Mouse (Mus musculus): Measurements from ENCODE around the gene 2210010C04Rik.
A peak's percentile ranks its signal among the peaks of the same experiment; 100 is the strongest.

Gene 2210010C04Rik

GRCm38 (mm10) chr6:41035409-41035808 lies at the start of gene 2210010C04Rik:
2210010C04Rik (minus strand) TSS chr6:41035509.
- DNase-seq: no peak

- DNase-seq: no peak
These were observed 44.8 kb upstream of the 2210010C04Rik start for GRCm38 (mm10) chr6:41080121-41080520.

GRCm38 (mm10) chr6:41078539-41079303 lies 43.4 kb upstream of the 2210010C04Rik start:
- DNase-seq: no peak

- no peak for DNase-seq
These were observed 40.4 kb upstream of the 2210010C04Rik start for GRCm38 (mm10) chr6:41075753-41076152.

GRCm38 (mm10) chr6:41063332-41063731 lies 28.0 kb upstream of the 2210010C04Rik start:
- DNase-seq: no peak

GRCm38 (mm10) chr6:41062746-41063145 lies 27.4 kb upstream of the 2210010C04Rik start:
- no peak for DNase-seq

- DNase-seq: no peak
These were observed 26.8 kb upstream of the 2210010C04Rik start for GRCm38 (mm10) chr6:41062081-41062480.

- DNase-seq: no peak
These were observed 25.8 kb upstream of the 2210010C04Rik start for GRCm38 (mm10) chr6:41061085-41061484.

GRCm38 (mm10) chr6:41057653-41058052 lies 22.3 kb upstream of the 2210010C04Rik start:
- DNase-seq: no peak

GRCm38 (mm10) chr6:41055581-41055980 lies 20.3 kb upstream of the 2210010C04Rik start:
- no peak for DNase-seq

GRCm38 (mm10) chr6:41054379-41054778 lies 19.1 kb upstream of the 2210010C04Rik start:
- DNase-seq: no peak

GRCm38 (mm10) chr6:41051824-41052223 lies 16.5 kb upstream of the 2210010C04Rik start:
- DNase-seq: no peak

- peak; percentile 4 for DNase-seq
These were observed 13.3 kb upstream of the 2210010C04Rik start for GRCm38 (mm10) chr6:41048602-41049001.

- DNase-seq: no peak
These were observed 12.7 kb upstream of the 2210010C04Rik start for GRCm38 (mm10) chr6:41047961-41048360.

- no peak for DNase-seq
These were observed 11.9 kb upstream of the 2210010C04Rik start for GRCm38 (mm10) chr6:41047202-41047601.

- no peak for DNase-seq
These were observed 11.2 kb upstream of the 2210010C04Rik start for GRCm38 (mm10) chr6:41046553-41046952.

GRCm38 (mm10) chr6:41044753-41045152 lies 9.4 kb upstream of the 2210010C04Rik start:
- no peak for DNase-seq

- DNase-seq: no peak
These were observed 9.0 kb upstream of the 2210010C04Rik start for GRCm38 (mm10) chr6:41044314-41044713.

GRCm38 (mm10) chr6:41032802-41033201 lies 2.5 kb downstream of the 2210010C04Rik start:
- no peak for DNase-seq

GRCm38 (mm10) chr6:41032231-41032630 lies 3.1 kb downstream of the 2210010C04Rik start:
- no peak for DNase-seq

GRCm38 (mm10) chr6:41030821-41031220 lies 4.5 kb downstream of the 2210010C04Rik start:
- DNase-seq: no peak

- DNase-seq: no peak
These were observed 8.3 kb downstream of the 2210010C04Rik start for GRCm38 (mm10) chr6:41027053-41027452.

- no peak for DNase-seq
These were observed 9.2 kb downstream of the 2210010C04Rik start for GRCm38 (mm10) chr6:41025873-41026650.

- DNase-seq: no peak
These were observed 16.2 kb downstream of the 2210010C04Rik start for GRCm38 (mm10) chr6:41019140-41019539.
